Mouse (Mus musculus) heart, adult 2 months (tissue): ENCODE data around the gene Myh14.

ENCODE experiments used
- CTCF ChIP-seq: fragments of 200-600 bp; IDR thresholded peaks from 2 replicates; pipeline ENCODE4 v1.8.1; 2022; ENCODE audit warnings: antibody characterized with exemption, mild to moderate bottlenecking, moderate library complexity
- POLR2A ChIP-seq: fragments of 200-500 bp; IDR thresholded peaks from 2 replicates; pipeline ENCODE4 v1.6.1; 2011; ENCODE audit warnings: mild to moderate bottlenecking, low read depth, low read length, control low read depth; ENCODE audit not compliant: insufficient read depth

DNA sequence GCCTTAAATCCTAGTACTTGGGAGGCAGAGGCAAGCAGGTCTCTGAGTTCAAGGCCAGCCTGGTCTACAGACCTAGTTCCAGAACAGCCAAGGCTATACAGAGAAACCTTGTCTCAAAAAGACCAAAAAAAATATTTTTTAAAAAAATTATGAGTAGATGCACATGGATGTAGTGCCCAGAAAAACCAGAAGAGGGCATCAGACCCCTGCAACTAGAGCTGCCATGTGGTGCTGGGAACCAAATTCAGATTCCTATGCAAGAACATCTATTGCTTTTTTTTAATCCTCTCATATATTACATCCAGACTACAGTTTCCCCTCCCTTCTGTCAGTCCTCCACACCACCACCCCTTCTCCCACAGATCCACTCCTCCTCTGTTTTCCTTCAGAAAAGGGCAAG, 35.7 kb upstream of the Myh14 start:
- TF ChIP-seq POLR2A: no peak
- no peak for TF ChIP-seq CTCF
